Mouse (Mus musculus) liver, adult 2 months (tissue): ENCODE measurements at regions not wholly inside any gene's neighbourhood (a gene's known extent, or its start where the extent isn't known, plus 50 kb on each side); places are given as distances from the start of the nearest gene placed in this dataset.

ENCODE experiments used
- DNase-seq: peaks from one replicate; pipeline ENCODE4 v3.0.0-alpha.2; 2011; ENCODE audit warnings: low read depth, low spot score; ENCODE audit errors: extremely low read depth
- H3K27ac ChIP-seq: fragments of 200-500 bp; replicated peaks from 2 replicates; pipeline ENCODE4 v1.5.1; 2012; ENCODE audit warnings: low read depth, mild to moderate bottlenecking, control low read depth, inconsistent platforms, low read length; ENCODE audit not compliant: insufficient read depth
- H3K27me3 ChIP-seq: fragments of 200-500 bp; 2 replicates; pipeline ENCODE4 v1.6.1; 2012; ENCODE audit warnings: mild to moderate bottlenecking, moderate library complexity, low read length, inconsistent platforms; ENCODE audit not compliant: control insufficient read depth, insufficient read depth
- H3K36me3 ChIP-seq: fragments of 200-500 bp; 2 replicates; pipeline ENCODE4 v1.6.1; 2012; ENCODE audit warnings: low read length, inconsistent platforms; ENCODE audit not compliant: control insufficient read depth, insufficient read depth
- H3K4me1 ChIP-seq: fragments of 200-500 bp; 2 replicates; pipeline ENCODE4 v1.6.1; 2011; ENCODE audit warnings: low read length; ENCODE audit not compliant: control insufficient read depth, insufficient read depth
- H3K4me3 ChIP-seq: fragments of 200-500 bp; 2 replicates; pipeline ENCODE4 v1.5.1; 2011; ENCODE audit warnings: low read depth, mild to moderate bottlenecking, control low read depth, low read length, moderate library complexity; ENCODE audit not compliant: insufficient read depth
- H3K79me2 ChIP-seq: fragments of 200-500 bp; 2 replicates; pipeline ENCODE4 v1.6.1; 2012; ENCODE audit warnings: inconsistent platforms, mild to moderate bottlenecking, low read length, moderate library complexity; ENCODE audit not compliant: control insufficient read depth, insufficient read depth
- H3K9ac ChIP-seq: fragments of 200-500 bp; 2 replicates; pipeline ENCODE4 v1.6.1; 2012; ENCODE audit warnings: low read depth, mild to moderate bottlenecking, control low read depth, inconsistent platforms, low read length
- CTCF ChIP-seq: fragments of 200-500 bp; IDR thresholded peaks from 2 replicates; pipeline ENCODE4 v1.5.1; 2011; ENCODE audit warnings: low read depth, low read length, control low read depth
- POLR2A ChIP-seq: fragments of 200-500 bp; IDR thresholded peaks from 2 replicates; pipeline ENCODE4 v1.6.1; 2011; ENCODE audit warnings: low read length, control low read depth; ENCODE audit not compliant: insufficient read depth; ENCODE audit errors: extremely low read depth
- WGBS: fragments of 180-500 bp; shearing (Covaris S2); methylation state at CpG from one replicate; pipeline ENCODE4 v1.1.7; 2018; 5-methylcytosine and 5-hydroxymethylcytosine counted together

DNA sequence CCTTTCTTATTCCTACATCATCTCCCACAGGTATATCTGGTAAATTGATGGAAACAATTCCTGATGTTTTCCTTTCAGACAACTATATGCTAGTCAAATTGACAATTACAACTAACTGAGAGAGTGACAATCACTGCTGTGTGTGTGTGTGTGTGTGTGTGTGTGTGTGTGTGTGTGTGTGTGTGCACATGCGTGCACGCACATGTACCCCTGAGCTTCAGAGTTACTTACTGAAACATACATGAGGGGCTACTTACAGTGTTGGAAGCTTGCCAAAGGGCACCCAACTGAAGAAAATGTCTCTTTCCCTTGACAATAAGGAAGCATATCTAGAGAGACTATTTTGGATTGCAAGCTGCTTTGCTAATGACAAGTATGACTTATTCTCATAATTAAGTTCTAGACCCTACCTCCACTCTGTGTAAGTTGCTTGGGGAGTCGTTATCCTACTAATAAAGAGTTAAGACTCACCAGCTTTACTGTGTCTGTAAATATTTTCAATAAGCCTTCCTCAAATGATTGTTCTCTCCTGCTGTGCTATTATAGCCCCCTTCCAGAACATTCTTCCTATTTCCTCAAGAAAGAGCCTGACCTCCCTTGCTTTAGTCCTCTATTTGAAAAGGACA, 87.7 kb upstream of the Ogfrl1 start:
- Histone ChIP-seq H3K27me3 (no peaks in the 10 kb centered on the region), H3K9ac (no peak overlapping the region), H3K4me3 (no peak overlapping the region), H3K27ac (no peak overlapping the region; the same call in 1 of the 2 replicates), H3K36me3 (no peaks in the 10 kb centered on the region), H3K4me1 (peaks cover 13% of the 10 kb centered on the region), H3K79me2 (no peaks in the 10 kb centered on the region)
- DNase-seq = no peak
- 87% methylated on average over 3 of the region's 3 CpGs for WGBS
- TF ChIP-seq CTCF (no peak), POLR2A (no peak)

- Histone ChIP-seq H3K27me3 (no peaks in the 10 kb centered on the region), H3K79me2 (no peaks in the 10 kb centered on the region), H3K27ac (no peak overlapping the region), H3K4me1 (peaks cover 8% of the 10 kb centered on the region), H3K9ac (no peak overlapping the region), H3K36me3 (no peaks in the 10 kb centered on the region), H3K4me3 (no peak overlapping the region)
- TF ChIP-seq POLR2A (no peak), CTCF (no peak)
- DNase-seq = no peak
These were observed 89.5 kb upstream of the Ogfrl1 start for GRCm38 (mm10) chr1:23487031-23487430.

GRCm38 (mm10) chr1:23490640-23491039, 93.1 kb upstream of the Ogfrl1 start:
- no peaks in the 10 kb centered on the region for H3K4me1 ChIP-seq
- H3K27ac ChIP-seq = no peak overlapping the region
- H3K79me2 ChIP-seq = no peaks in the 10 kb centered on the region
- H3K4me3 ChIP-seq = no peak overlapping the region
- no peak for DNase-seq
- 89% methylated on average over 10 of the region's 10 CpGs for WGBS
- TF ChIP-seq POLR2A (no peak), CTCF (no peak)
- no peaks in the 10 kb centered on the region for H3K36me3 ChIP-seq
- no peaks in the 10 kb centered on the region for H3K27me3 ChIP-seq
- no peak overlapping the region for H3K9ac ChIP-seq

GRCm38 (mm10) chr1:23491041-23491440, 93.5 kb upstream of the Ogfrl1 start:
- TF ChIP-seq POLR2A (no peak), CTCF (no peak)
- Histone ChIP-seq H3K36me3 (no peaks in the 10 kb centered on the region), H3K79me2 (no peaks in the 10 kb centered on the region), H3K27ac (no peak overlapping the region), H3K4me1 (no peaks in the 10 kb centered on the region), H3K4me3 (no peak overlapping the region), H3K9ac (no peak overlapping the region), H3K27me3 (no peaks in the 10 kb centered on the region)
- WGBS = 77% methylated on average over 6 of the region's 6 CpGs
- no peak for DNase-seq

DNA sequence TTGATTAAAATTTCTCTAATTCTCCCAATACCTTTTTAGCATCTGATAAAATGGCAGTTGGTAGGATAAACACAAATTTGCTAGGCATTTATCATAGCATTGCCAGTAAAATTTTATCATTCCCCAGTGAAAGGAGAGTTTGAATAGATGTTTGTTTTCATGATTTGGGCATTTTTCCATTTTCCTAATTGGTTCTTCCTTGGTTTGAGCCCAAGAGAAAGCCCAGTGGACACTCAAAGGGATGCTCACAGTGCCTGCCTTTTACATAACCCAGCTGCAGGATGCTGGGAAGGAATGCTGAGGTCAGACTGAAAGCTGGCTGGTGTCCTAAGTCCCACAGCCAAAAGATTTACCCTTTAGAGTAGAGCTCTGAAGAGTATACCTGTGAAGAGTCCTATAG, 95.4 kb upstream of the Ogfrl1 start:
- H3K27me3 ChIP-seq = no peaks in the 10 kb centered on the region
- H3K4me3 ChIP-seq = no peak overlapping the region
- no peak overlapping the region for H3K27ac ChIP-seq
- TF ChIP-seq POLR2A (no peak), CTCF (no peak)
- DNase-seq = no peak
- no peaks in the 10 kb centered on the region for H3K4me1 ChIP-seq
- H3K79me2 ChIP-seq = no peaks in the 10 kb centered on the region
- no peaks in the 10 kb centered on the region for H3K36me3 ChIP-seq
- no peak overlapping the region for H3K9ac ChIP-seq

GRCm38 (mm10) chr1:23495412-23495811, 97.8 kb upstream of the Ogfrl1 start:
- peak; percentile 40 for DNase-seq
- Histone ChIP-seq H3K9ac (no peak overlapping the region), H3K27me3 (no peaks in the 10 kb centered on the region), H3K4me3 (no peak overlapping the region), H3K36me3 (no peaks in the 10 kb centered on the region), H3K27ac (no peak overlapping the region), H3K79me2 (no peaks in the 10 kb centered on the region), H3K4me1 (no peaks in the 10 kb centered on the region)
- 38% methylated on average over 4 of the region's 4 CpGs for WGBS
- peak; percentile 42 for TF ChIP-seq CTCF
- no peak for TF ChIP-seq POLR2A
